Mouse (Mus musculus) lung, postnatal 14 days (tissue): Measurements from ENCODE around the gene Pdcd11.

Experiments
- DNase-seq: peaks from one replicate; pipeline ENCODE4 v3.0.0; 2021

Pdcd11 gene

DNA sequence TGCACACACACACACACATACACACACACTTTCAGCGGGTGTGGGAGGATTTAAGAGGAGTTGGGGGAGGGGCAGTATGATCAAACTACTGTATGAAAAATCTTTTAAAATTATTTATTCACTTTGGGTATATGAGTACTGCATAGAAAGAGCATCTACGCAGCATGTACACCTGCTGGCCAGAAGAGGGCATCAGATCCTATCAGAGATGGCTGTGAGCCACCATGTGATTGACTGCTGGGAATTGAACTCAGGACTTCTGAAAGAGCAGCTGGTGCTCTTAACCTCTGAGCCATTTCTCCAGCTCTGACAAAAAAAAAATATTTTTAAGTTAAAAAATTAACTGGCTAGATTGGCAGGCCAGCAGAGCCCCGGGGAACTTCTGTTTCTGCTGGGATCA lies 83.9 kb downstream of the Pdcd11 start:
- peak; percentile 44 for DNase-seq

DNA sequence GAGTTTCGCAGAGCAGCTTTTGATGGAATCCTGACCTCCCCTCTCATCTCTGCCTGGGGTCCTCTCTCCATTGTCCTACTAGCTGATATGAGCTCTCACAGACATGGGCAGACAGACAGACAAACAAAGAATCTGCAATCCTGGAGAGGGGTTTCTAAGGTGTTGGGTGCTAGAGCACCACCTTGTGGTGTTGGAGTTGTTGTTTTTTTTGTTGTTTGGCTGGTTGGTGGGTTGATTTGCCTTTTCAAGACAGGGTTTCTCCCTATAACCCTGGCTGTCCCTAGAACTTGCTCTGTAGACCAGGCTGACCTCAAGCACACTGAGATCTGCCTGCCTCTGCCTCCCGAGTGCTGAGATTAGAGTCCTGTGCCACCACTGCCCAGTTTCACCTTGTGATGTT lies 84.9 kb downstream of the Pdcd11 start:
- no peak for DNase-seq

DNA sequence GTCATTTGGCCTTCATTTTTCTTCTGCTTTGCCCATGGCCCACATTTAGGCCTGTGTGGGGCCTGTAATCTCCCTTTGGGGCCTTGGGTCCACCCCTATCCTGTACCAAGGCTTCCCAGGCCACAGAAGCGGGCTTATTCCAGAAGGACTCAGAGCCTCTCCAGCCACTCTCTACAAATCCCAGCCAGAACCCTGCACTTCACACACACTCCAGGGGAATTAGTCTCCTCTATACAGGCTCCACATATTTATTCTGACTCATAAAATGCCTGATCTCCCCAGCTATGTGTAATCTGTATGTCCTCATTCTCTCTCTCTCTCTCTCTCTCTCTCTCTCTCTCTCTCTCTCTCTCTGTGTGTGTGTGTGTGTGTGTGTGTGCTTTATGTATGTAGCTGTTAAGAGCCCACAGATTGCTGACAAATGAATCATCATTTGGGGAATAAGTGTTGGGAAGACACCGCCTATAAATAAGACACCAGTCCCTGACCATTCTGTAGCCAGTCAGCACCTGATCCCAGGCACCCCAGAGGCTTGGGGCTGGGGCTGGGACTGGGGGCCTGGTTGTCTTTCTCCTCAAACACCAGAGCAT lies 86.4 kb downstream of the Pdcd11 start:
- no peak for DNase-seq

DNA sequence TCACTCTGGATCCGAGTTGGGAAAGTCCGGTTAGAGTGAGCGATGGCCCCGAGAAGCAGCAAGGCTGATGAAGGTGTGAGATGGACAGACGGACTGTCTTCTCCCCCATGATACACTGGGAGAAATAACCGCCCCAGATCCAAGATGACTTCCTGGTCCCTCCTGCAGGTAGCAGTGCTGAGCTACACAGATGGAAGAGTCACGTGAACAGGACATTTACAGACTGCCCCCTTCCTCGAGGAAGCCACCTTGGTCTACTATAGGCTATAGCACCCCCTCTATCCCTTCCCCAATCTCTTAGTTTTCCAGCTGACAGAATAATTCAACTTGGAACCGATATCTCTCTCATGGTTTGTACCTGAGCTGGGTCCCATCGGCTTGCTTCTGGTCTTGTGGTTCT lies 87.4 kb downstream of the Pdcd11 start:
- DNase-seq, result peak; percentile 11

- DNase-seq, result peak; percentile 38
Measured at GRCm38 (mm10) chr19:47178431-47179271, 88.1 kb downstream of the Pdcd11 start, which contains the start of gene Neurl1a. Neurl1a (plus strand) TSS chr19:47178820.

DNA sequence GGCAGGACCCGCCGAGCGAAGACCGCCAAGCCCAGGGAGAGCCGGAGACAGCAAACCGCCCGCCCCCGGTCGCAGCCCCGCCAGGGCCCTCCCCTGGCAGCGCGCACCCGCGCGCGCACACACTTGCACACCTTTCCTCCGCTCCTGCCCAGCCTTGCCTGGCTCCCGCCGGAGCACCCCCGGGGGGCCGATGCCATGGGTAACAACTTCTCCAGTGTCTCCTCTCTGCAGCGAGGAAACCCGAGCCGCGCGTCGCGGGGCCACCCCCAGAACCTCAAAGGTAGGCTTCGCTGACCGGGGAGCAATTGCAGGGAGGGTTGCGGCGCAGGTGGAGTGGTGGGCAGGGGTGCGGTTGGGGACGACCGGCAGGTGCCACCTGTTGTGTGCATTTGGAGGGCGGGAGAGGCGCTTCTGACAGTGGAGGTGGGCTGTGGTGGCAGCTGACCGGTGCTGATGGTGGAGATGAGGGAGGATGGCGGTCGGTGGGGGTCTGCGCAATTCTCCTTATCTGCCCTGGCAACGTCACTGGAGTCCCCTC lies 88.8 kb downstream of the Pdcd11 start:
- peak; percentile 6 for DNase-seq

GRCm38 (mm10) chr19:47180011-47180410 lies 89.4 kb downstream of the Pdcd11 start:
- DNase-seq, result no peak
